Mouse (Mus musculus): ENCODE results near the gene U2af1. TPM values are rescaled to one million over a fixed set of nuclear protein-coding genes. Genes with fewer than 3 reads are reported as not detected.
"Not testable (repeated sequence)": the region's sequence is repeated elsewhere in the genome, so short reads cannot be mapped to it uniquely, and the experiment has no call there.

The U2af1 gene
- polyA plus RNA-seq, 2 experiments from 2014 or later: 53.7 to 103 TPM

DNA sequence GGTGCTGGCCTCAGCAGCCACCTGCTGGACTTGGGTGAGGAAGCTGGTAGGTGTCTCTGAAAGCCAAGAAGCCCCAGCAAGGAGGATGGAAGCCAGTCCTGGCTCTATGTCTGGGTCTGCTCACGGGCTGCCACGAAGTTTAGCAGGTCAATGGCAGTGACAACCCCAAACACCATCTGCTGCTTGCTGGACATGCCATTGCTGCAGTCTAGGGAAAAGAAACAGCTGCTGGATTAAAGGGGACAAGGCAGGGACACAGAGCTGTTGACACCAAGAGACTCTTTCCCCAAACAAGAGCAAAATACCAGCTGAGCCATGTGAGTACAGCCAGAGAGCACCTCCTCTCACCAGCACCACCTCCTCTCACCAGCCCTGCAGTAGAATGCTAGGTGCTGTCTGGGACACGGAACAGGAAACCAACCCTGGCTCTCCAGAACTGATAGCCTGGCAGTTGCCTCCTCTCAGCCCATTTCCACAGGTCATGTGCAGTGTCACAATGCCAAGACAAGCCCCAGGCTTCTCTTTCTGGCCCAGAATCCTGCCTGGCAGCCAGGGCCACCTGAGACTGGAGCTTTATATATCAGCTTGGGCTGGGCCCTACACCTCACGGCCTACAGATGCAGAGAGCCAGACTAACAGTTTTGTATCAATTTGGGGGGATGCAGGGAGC, 45.5 kb downstream of the U2af1 start:
- no peak for ATAC-seq

DNA sequence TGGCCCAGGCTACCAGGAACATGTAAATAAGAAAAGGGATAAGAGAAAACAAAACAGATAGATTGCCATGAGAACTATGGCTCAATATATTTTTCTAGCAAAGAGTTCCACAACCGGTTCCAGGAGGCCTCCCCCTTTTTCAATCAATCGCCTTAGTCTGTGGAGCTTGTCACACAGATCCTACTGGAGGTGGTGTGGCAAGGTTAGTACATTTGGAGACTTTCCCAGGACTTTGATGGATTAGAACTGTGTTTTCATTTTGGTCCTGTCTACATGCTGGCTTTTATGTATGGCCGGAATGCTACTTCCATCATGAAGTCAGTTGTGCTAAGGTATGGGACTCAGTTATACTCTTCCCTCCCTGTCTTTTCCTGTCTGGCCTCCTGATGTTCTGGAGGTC, 48.8 kb downstream of the U2af1 start:
- no peak for ATAC-seq

DNA sequence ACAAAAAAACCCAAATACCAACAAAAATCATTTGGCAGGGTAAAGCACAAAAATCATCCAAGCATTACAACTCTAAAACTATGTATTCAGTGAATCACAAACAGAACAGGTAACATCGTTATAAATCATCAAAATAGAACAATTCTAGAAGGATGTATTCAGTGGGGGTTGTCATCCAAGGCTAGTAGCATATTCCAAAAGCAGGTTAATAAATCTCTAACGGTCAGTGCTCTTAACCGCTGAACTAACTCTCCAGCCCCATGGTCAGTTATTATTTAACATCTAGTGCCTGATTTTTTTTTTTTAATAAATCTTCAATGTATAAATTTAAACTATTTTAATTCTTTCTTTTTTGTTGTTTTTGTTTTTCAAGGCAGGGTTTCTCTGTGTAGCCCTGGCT, 49.5 kb downstream of the U2af1 start:
- ATAC-seq: not testable (repeated sequence)

DNA sequence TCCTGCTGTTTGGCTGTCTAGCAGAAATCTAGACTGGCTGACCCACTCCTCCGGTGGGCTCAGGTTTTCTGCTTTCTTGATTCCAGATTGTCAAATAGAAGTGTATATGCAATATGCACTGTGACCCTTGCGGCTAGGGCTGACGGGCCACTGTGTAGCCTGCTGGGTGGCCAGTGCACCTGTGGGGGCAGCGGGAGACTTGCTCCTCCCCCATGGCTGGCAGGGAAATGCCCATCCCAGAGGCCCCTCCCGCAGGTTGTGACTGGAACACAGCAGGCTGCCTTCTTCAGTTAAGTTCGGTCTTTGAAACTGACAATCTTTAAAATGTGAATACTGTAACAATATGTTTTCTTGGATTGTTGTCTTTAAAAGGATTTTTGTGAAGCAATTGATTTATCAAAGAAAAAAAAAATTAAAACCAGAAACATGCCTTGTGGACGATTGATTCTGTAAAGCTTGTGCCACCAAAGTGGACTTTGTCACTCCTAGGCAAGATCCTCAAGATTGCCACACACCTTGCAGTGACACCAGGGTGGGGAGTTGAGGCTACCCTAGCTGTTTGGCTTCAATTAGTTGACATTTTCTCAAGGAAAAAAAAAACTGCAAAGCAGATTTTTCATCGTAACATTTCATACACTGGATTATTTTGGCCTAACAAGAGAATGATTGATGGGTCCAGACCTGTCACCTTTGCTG, 51.3 kb downstream of the U2af1 start:
- no peak for ATAC-seq

DNA sequence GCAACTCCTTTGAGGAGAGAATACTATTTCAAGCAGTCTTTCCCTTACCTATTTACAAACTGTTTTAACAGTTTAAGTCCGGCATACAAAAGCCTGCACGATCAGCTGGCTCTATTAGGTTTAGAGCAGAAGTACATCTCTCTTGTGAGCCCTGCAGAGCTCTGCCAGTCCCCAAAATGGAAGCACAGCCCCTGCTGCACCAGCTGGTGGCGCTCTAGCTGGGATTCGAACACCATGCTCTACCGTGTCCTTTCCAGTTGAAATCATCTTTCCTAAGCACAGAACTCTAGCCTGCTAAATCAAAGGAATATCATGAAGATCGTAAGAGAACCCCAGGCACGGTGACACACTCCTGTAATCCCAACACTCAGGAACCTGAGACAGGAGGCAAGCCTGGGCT, 52.3 kb downstream of the U2af1 start:
- no peak for ATAC-seq

DNA sequence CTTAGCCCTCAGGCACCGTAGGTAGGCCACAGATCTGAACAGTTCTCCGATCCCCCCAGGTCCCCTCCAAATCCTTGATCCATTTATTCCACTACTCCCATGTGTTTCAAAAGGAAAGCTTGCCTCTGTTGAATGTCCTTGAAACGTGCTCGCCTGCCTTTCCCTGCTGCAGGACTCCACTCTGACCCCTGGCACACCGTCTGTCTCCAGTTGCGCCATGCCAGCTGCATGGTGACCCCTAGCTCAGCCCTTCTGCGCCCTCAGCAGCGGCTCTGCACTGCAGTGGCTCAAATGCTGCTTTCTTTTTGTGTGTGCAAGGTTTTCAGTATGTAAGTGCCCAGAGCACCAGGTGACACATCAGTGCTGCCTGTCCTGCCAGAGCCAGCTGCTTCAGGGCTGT, 60.1 kb downstream of the U2af1 start:
- no peak for ATAC-seq

DNA sequence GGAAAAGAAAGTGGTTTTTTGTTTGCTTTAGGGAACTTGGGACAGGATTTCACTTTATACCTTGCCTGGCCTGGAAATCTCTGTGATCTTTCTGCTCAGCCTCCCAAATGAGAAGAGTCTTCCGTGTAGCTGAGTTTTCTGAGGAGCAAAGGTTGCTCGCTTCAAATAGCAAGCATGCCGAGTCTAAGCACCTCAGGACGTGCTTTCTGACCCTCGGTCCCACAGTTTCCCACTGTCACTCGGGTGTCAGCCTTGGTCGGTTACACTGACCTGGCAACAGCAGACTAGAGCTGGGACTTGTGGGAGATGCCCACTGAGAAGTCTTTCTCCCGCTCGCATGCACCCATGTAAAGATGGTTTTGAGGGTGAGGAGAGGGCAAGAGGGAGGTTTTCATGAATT, 60.7 kb downstream of the U2af1 start:
- no peak for ATAC-seq

Other genes with a start within 250 kb of the U2af1 start
- gene Wdr4, start 138.9 kb downstream of the U2af1 start, polyA plus RNA-seq (2017; shearing (Covaris generic)): 10 to 100 TPM; 18.2 to 24.9 TPM
- gene Ndufv3, start 138.8 kb downstream of the U2af1 start, polyA plus RNA-seq (2017; shearing (Covaris generic)): 100 to 1,000 TPM; 217 to 229 TPM
- 10 to 100 TPM; 48.3 to 58.9 TPM for gene Pknox1, start 94.2 kb downstream of the U2af1 start, polyA plus RNA-seq (2017; shearing (Covaris generic))
- gene Cbs, start 21.7 kb downstream of the U2af1 start, polyA plus RNA-seq (2017; shearing (Covaris generic)): under 1 TPM in 1 of 2 experiments, not detected in 1; 0.61 TPM
- not detected for gene Cryaa, start 18.9 kb upstream of the U2af1 start, polyA plus RNA-seq (2017; shearing (Covaris generic))
- 1 to 10 TPM; 2.0 to 4.2 TPM for gene Sik1, start 196.9 kb upstream of the U2af1 start, polyA plus RNA-seq (2017; shearing (Covaris generic))

Data from CD4-positive, CD25-positive, alpha-beta regulatory T cell, adult 4 months (primary cell).